Mouse (Mus musculus) T-helper 1 cell (primary cell): ENCODE measurements at regions not wholly inside any gene's neighbourhood (a gene's known extent, or its start where the extent isn't known, plus 50 kb on each side); places are given as distances from the start of the nearest gene placed in this dataset.

ENCODE experiments used
- in situ Hi-C: fragments of 300-600 bp; cut with MboI, MseI; formaldehyde crosslinking; loops from one replicate; pipeline ENCODE4 v1.15.1; 2025; ENCODE audit warnings: high pct_unique_total_duplicates

- in situ Hi-C loops = no loop called here
Measured at GRCm38 (mm10) chr2:159019921-159020534, 225.4 kb downstream of the Dhx35 start.

GRCm38 (mm10) chr2:159032147-159032546 is 237.5 kb downstream of the Dhx35 start:
- in situ Hi-C loops = no loop called here

- in situ Hi-C loops = no loop called here
Measured at GRCm38 (mm10) chr2:159039916-159040315, 245.3 kb downstream of the Dhx35 start.

GRCm38 (mm10) chr2:159053534-159053933 is 258.9 kb downstream of the Dhx35 start:
- in situ Hi-C loops = loop anchor here (5.0 to 25.0 kb wide), 3 partner anchors 109 to 1521 kb away; partner anchors contain the start of gene Mafb

GRCm38 (mm10) chr2:159053936-159054335 is 259.3 kb downstream of the Dhx35 start:
- in situ Hi-C loops = loop anchor here (5.0 to 25.0 kb wide), 3 partner anchors 108 to 1521 kb away; partner anchors contain the start of gene Mafb

GRCm38 (mm10) chr2:159054451-159054850 is 259.8 kb downstream of the Dhx35 start:
- in situ Hi-C loops = loop anchor here (5.0 to 25.0 kb wide), 3 partner anchors 108 to 1520 kb away; partner anchors contain the start of gene Mafb

GRCm38 (mm10) chr2:159055780-159056179 is 261.2 kb downstream of the Dhx35 start:
- in situ Hi-C loops = loop anchor here (10.0 to 25.0 kb wide), 2 partner anchors 1307 to 1519 kb away; partner anchors contain the start of gene Mafb

GRCm38 (mm10) chr2:159056960-159057359 is 262.4 kb downstream of the Dhx35 start:
- in situ Hi-C loops = loop anchor here (10.0 to 25.0 kb wide), 2 partner anchors 1305 to 1518 kb away; partner anchors contain the start of gene Mafb

- in situ Hi-C loops = loop anchor here (10.0 to 25.0 kb wide), 2 partner anchors 1305 to 1517 kb away; partner anchors contain the start of gene Mafb
Measured at GRCm38 (mm10) chr2:159057506-159057905, 262.9 kb downstream of the Dhx35 start.

GRCm38 (mm10) chr2:159062266-159062665 is 267.7 kb downstream of the Dhx35 start:
- in situ Hi-C loops = loop anchor here (25.0 kb wide), 1 partner anchor 1300 kb away; the partner anchor contains the start of gene Mafb

- in situ Hi-C loops = loop anchor here (25.0 kb wide), 1 partner anchor 1300 kb away; the partner anchor contains the start of gene Mafb
Measured at GRCm38 (mm10) chr2:159062666-159063065, 268.1 kb downstream of the Dhx35 start.

- in situ Hi-C loops = loop anchor here (25.0 kb wide), 1 partner anchor 1298 kb away; the partner anchor contains the start of gene Mafb
Measured at GRCm38 (mm10) chr2:159064403-159064970, 269.9 kb downstream of the Dhx35 start.

- in situ Hi-C loops = loop anchor here (25.0 kb wide), 1 partner anchor 1295 kb away; the partner anchor contains the start of gene Mafb
Measured at GRCm38 (mm10) chr2:159067506-159067905, 272.9 kb downstream of the Dhx35 start.

- in situ Hi-C loops = loop anchor here (25.0 kb wide), 1 partner anchor 1294 kb away; the partner anchor contains the start of gene Mafb
Measured at GRCm38 (mm10) chr2:159068303-159069020, 273.9 kb downstream of the Dhx35 start.

- in situ Hi-C loops = loop anchor here (25.0 kb wide), 1 partner anchor 1293 kb away; the partner anchor contains the start of gene Mafb
Measured at GRCm38 (mm10) chr2:159069180-159069579, 274.6 kb downstream of the Dhx35 start.

- in situ Hi-C loops = loop anchor here (25.0 kb wide), 1 partner anchor 1289 kb away; the partner anchor contains the start of gene Mafb
Measured at GRCm38 (mm10) chr2:159072997-159073690, 278.5 kb downstream of the Dhx35 start.

GRCm38 (mm10) chr2:159079836-159080235 is 285.2 kb downstream of the Dhx35 start:
- in situ Hi-C loops = no loop called here

- in situ Hi-C loops = no loop called here
Measured at GRCm38 (mm10) chr2:159080784-159081544, 286.4 kb downstream of the Dhx35 start.

GRCm38 (mm10) chr2:159086836-159087235 is 292.2 kb downstream of the Dhx35 start:
- in situ Hi-C loops = no loop called here

- in situ Hi-C loops = no loop called here
Measured at GRCm38 (mm10) chr2:159088196-159088595, 293.6 kb downstream of the Dhx35 start.
